In genomic region chr7:44896499-44896898, GRCm38 (mm10) we compare ENCODE assay signal across 8 mouse cellular contexts. TPM values are rescaled to one million over a fixed set of nuclear protein-coding genes. Genes with fewer than 3 reads are reported as not detected.
DNase-seq lines count a peak whose midpoint lies in the region; ATAC-seq and TF ChIP-seq lines count a peak whose summit lies in the region.

No protein-coding gene starts in this region.

- TF ChIP-seq EP300 in CH12.LX (IDR thresholded peaks at IDR 0.05; ENCODE audit: low read length) = no peak
- TF ChIP-seq EP300 in liver, embryonic 14.5 days (IDR thresholded peaks at IDR 0.05; ENCODE audit: low read depth) = no peak

- in situ Hi-C loops in CH12.LX (cut with MboI; ENCODE audit: low pct_ligation_motif_present, low pct_unique_long_range_greater_than_20kb, low sequenced_read_pairs) = no loop called here

- no peak for ATAC-seq in erythroblast, adult 5-6 weeks (replicated peaks; ENCODE audit: low FRiP score, poor library complexity, severe bottlenecking)
- ATAC-seq in heart, embryonic 11.5 days (replicated peaks; ENCODE audit: insufficient number of reproducible peaks, low FRiP score, low TSS enrichment) = no peak
- no peak for ATAC-seq in liver, embryonic 14.5 days (ENCODE audit: insufficient read depth)
- ATAC-seq in granulocyte monocyte progenitor cell, adult 5-6 weeks (replicated peaks; ENCODE audit: poor library complexity, severe bottlenecking) = no peak

- 43% methylated on average over 10 of the region's 10 CpGs for WGBS in heart, embryonic 11.5 days (ENCODE audit: insufficient replicate concordance)
- 42% methylated on average over 10 of the region's 10 CpGs for WGBS in liver, embryonic 14.5 days (ENCODE audit: insufficient replicate concordance)

- peak overlapping the region; percentile 53 for H3K4me2 ChIP-seq in CH12.LX (ENCODE audit: insufficient read depth, low read depth, poor library complexity, severe bottlenecking)
- peak overlapping the region; percentile 79 for H3K4me2 ChIP-seq in heart, embryonic 11.5 days
- H3K4me2 ChIP-seq in liver, embryonic 14.5 days (ENCODE audit: low read depth) = peak overlapping the region; percentile 60

- H3K79me2 ChIP-seq in CH12.LX (replicated peaks; ENCODE audit: control insufficient read depth, extremely low read depth, insufficient read depth, poor library complexity, severe bottlenecking) = peaks cover 6% of the 10 kb centered on the region

- peak; percentile 40 for DNase-seq in CH12.LX (ENCODE audit: extremely low read depth)
- no peak for DNase-seq in liver, embryonic 14.5 days (ENCODE audit: low read depth in 3 of 3, low spot score in 3 of 3)
- no peak for DNase-seq in embryo, embryonic 10.5 days (ENCODE audit: low spot score)
- no peak for DNase-seq in cerebellum, postnatal 4 days (ENCODE audit: low spot score in 2 of 2)

- no peaks in the 10 kb centered on the region for H3K27me3 ChIP-seq in erythroblast, embryonic 14.5 days (ENCODE audit: control insufficient read depth)
- H3K27me3 ChIP-seq in CH12.LX (replicated peaks) = no peaks in the 10 kb centered on the region
- no peaks in the 10 kb centered on the region for H3K27me3 ChIP-seq in heart, embryonic 11.5 days (ENCODE audit: control insufficient read depth, insufficient read depth, low read length)
- no peaks in the 10 kb centered on the region for H3K27me3 ChIP-seq in liver, embryonic 14.5 days (ENCODE audit: control insufficient read depth, insufficient read depth, low read length)

- H3K4me1 ChIP-seq in erythroblast, embryonic 14.5 days (ENCODE audit: control insufficient read depth) = peaks cover 83% of the 10 kb centered on the region
- H3K4me1 ChIP-seq in CH12.LX (ENCODE audit: control insufficient read depth in 1 of 2, insufficient read depth in 2 of 2) = peaks cover 9 to 39% of the 10 kb centered on the region in 2 experiments
- H3K4me1 ChIP-seq in heart, embryonic 11.5 days (ENCODE audit: control insufficient read depth, insufficient read depth, low read length) = peaks cover 19% of the 10 kb centered on the region
- H3K4me1 ChIP-seq in liver, embryonic 14.5 days (replicated peaks; ENCODE audit: control insufficient read depth in 2 of 2, insufficient read depth in 2 of 2, low read length in 1 of 2) = peaks cover 18 to 30% of the 10 kb centered on the region in 2 experiments

- no peak for TF ChIP-seq RAD21 in CH12.LX (IDR thresholded peaks at IDR 0.05; ENCODE audit: low read depth, low read length)

- no peak for TF ChIP-seq POLR2A in CH12.LX (IDR thresholded peaks at IDR 0.05; ENCODE audit: low read depth, low read length)

- H3K4me3 ChIP-seq in erythroblast, embryonic 14.5 days (replicated peaks) = peak overlapping the region; percentile 70
- H3K4me3 ChIP-seq in CH12.LX (replicated peaks in 1 of 3; ENCODE audit: low read depth in 2 of 3, low read length in 2 of 3, poor library complexity in 1 of 3) = peak overlapping the region; percentile 55 to 72 (median 61)
- peak overlapping the region; percentile 51 for H3K4me3 ChIP-seq in heart, embryonic 11.5 days (ENCODE audit: low read depth, low read length)
- peak overlapping the region; percentile 56 to 66 for H3K4me3 ChIP-seq in liver, embryonic 14.5 days (ENCODE audit: insufficient read depth in 1 of 2, low read depth in 2 of 2, low read length in 2 of 2)

- dilution Hi-C loops in CH12.LX (cut with MboI; ENCODE audit: extremely low pct_ligation_motif_present, extremely low pct_unique_long_range_greater_than_20kb, low sequenced_read_pairs) = no loop called here

- peaks cover 39% of the 10 kb centered on the region for H3K36me3 ChIP-seq in erythroblast, embryonic 14.5 days (ENCODE audit: control insufficient read depth)
- H3K36me3 ChIP-seq in CH12.LX (replicated peaks in 1 of 2; ENCODE audit: control insufficient read depth in 1 of 2, insufficient read depth in 1 of 2, low read length in 1 of 2) = peaks cover 25 to 36% of the 10 kb centered on the region in 2 experiments
- no peaks in the 10 kb centered on the region; the same call in 1 of the 2 replicates for H3K36me3 ChIP-seq in heart, embryonic 11.5 days (ENCODE audit: control insufficient read depth, insufficient read depth, low read length)
- H3K36me3 ChIP-seq in liver, embryonic 14.5 days (replicated peaks; ENCODE audit: control insufficient read depth, insufficient read depth, low read depth) = peaks cover 24% of the 10 kb centered on the region

- H3K27ac ChIP-seq in CH12.LX (ENCODE audit: insufficient read depth, low read depth) = no peak overlapping the region
- H3K27ac ChIP-seq in heart, embryonic 11.5 days (ENCODE audit: low read depth, low read length) = peak overlapping the region; percentile 72
- peak overlapping the region; percentile 21; the same call in 1 of the 2 replicates for H3K27ac ChIP-seq in liver, embryonic 14.5 days

- TF ChIP-seq CTCF in CH12.LX (conservative IDR thresholded peaks at IDR 0.05 in 1 of 2, IDR thresholded peaks at IDR 0.05 in 1 of 2; ENCODE audit: low read depth in 2 of 2, low read length in 2 of 2) = no peak
- TF ChIP-seq CTCF in liver, embryonic 14.5 days (IDR thresholded peaks at IDR 0.05; ENCODE audit: low read depth) = no peak

- peak overlapping the region; percentile 65 for H3K9ac ChIP-seq in CH12.LX (ENCODE audit: insufficient read depth, low read depth)
- H3K9ac ChIP-seq in heart, embryonic 11.5 days (ENCODE audit: low read depth, low read length) = peak overlapping the region; percentile 77
- H3K9ac ChIP-seq in liver, embryonic 14.5 days (replicated peaks) = peak overlapping the region; percentile 46

- H3K9me3 ChIP-seq in erythroblast, embryonic 14.5 days (ENCODE audit: control insufficient read depth, low read length) = no peaks in the 10 kb centered on the region
- no peaks in the 10 kb centered on the region for H3K9me3 ChIP-seq in CH12.LX (replicated peaks; ENCODE audit: low read length)
- no peaks in the 10 kb centered on the region for H3K9me3 ChIP-seq in heart, embryonic 11.5 days (replicated peaks; ENCODE audit: control insufficient read depth, low read length)
- H3K9me3 ChIP-seq in liver, embryonic 14.5 days (ENCODE audit: control insufficient read depth, low read length) = no peaks in the 10 kb centered on the region

RNA-seq across cellular contexts. Expression of gene Fuz, which starts 0.6 kb away (rescaled TPM):
- polyA plus RNA-seq in erythroblast, embryonic 14.5 days (2012) = 2.6 TPM in 2 replicates
- 1.3 TPM in 1 of 2 replicates, not detected in the other for total RNA-seq in erythroblast, adult 5-6 weeks (2015; ENCODE audit: low replicate concordance)
- 2.2 and 4.3 TPM in 2 replicates for total RNA-seq in erythroblast, adult 5-6 weeks (2017; ENCODE audit: low replicate concordance)
- total RNA-seq in CH12.LX (2012; rRNA removed) = 12.2 and 16.9 TPM in 2 replicates
- 16.1 and 16.7 TPM in 2 replicates for total RNA-seq in CH12.LX (2014; rRNA removed)
- 15.9 and 17.1 TPM in 2 replicates for polyA plus RNA-seq in CH12.LX (2012; ENCODE audit: insufficient read length, low read depth)
- polyA plus RNA-seq in heart, embryonic 11.5 days (2014; fragmentation: Nextera tagmentation; extraction: Ambion mirVana) = 12.2 and 12.8 TPM in 2 replicates
- 5.9 and 6.5 TPM in 2 replicates for polyA plus RNA-seq in liver, embryonic 14.5 days (2012; rRNA removed)
- polyA plus RNA-seq in liver, embryonic 14.5 days (2014; fragmentation: Nextera tagmentation; extraction: Ambion mirVana) = 5.0 and 5.5 TPM in 2 replicates
- total RNA-seq in granulocyte monocyte progenitor cell, adult 5-6 weeks (2014; fragmentation: Nextera tagmentation) = 13.6 TPM in 2 replicates
- 16.5 and 18.0 TPM in 2 replicates for total RNA-seq in granulocyte monocyte progenitor cell, adult 5-6 weeks (2017)

RNA-seq across cellular contexts. Expression of gene Med25, which starts 4.0 kb away (rescaled TPM):
- polyA plus RNA-seq in erythroblast, embryonic 14.5 days (2012) = 46.3 and 51.9 TPM in 2 replicates
- total RNA-seq in erythroblast, adult 5-6 weeks (2015; ENCODE audit: low replicate concordance) = 6.5 and 8.4 TPM in 2 replicates
- total RNA-seq in erythroblast, adult 5-6 weeks (2017; ENCODE audit: low replicate concordance) = 3.2 and 5.3 TPM in 2 replicates
- total RNA-seq in CH12.LX (2012; rRNA removed) (56.7 and 57.6 TPM in 2 replicates), CH12.LX (2014; rRNA removed) (18.4 and 20.8 TPM in 2 replicates)
- polyA plus RNA-seq in CH12.LX (2012; ENCODE audit: insufficient read length, low read depth) = 67.4 and 75.4 TPM in 2 replicates
- polyA plus RNA-seq in heart, embryonic 11.5 days (2014; fragmentation: Nextera tagmentation; extraction: Ambion mirVana) = 47.3 and 51.9 TPM in 2 replicates
- 29.3 and 35.1 TPM in 2 replicates for polyA plus RNA-seq in liver, embryonic 14.5 days (2012; rRNA removed)
- 24.2 and 27.1 TPM in 2 replicates for polyA plus RNA-seq in liver, embryonic 14.5 days (2014; fragmentation: Nextera tagmentation; extraction: Ambion mirVana)
- 26.7 and 51.2 TPM in 2 replicates for total RNA-seq in granulocyte monocyte progenitor cell, adult 5-6 weeks (2014; fragmentation: Nextera tagmentation)
- 9.2 and 15.6 TPM in 2 replicates for total RNA-seq in granulocyte monocyte progenitor cell, adult 5-6 weeks (2017)

RNA-seq across cellular contexts. Expression of gene Ptov1, which starts 26.9 kb away (rescaled TPM):
- 7.3 and 8.9 TPM in 2 replicates for polyA plus RNA-seq in erythroblast, embryonic 14.5 days (2012)
- 6.9 and 8.1 TPM in 2 replicates for total RNA-seq in erythroblast, adult 5-6 weeks (2015; ENCODE audit: low replicate concordance)
- 8.8 and 12.1 TPM in 2 replicates for total RNA-seq in erythroblast, adult 5-6 weeks (2017; ENCODE audit: low replicate concordance)
- total RNA-seq in CH12.LX (2012; rRNA removed) = 11.5 and 16.8 TPM in 2 replicates
- 5.7 and 7.8 TPM in 2 replicates for total RNA-seq in CH12.LX (2014; rRNA removed)
- 15.5 and 21.0 TPM in 2 replicates for polyA plus RNA-seq in CH12.LX (2012; ENCODE audit: insufficient read length, low read depth)
- polyA plus RNA-seq in heart, embryonic 11.5 days (2014; fragmentation: Nextera tagmentation; extraction: Ambion mirVana) = 205 and 218 TPM in 2 replicates
- 47.3 and 54.1 TPM in 2 replicates for polyA plus RNA-seq in liver, embryonic 14.5 days (2012; rRNA removed)
- polyA plus RNA-seq in liver, embryonic 14.5 days (2014; fragmentation: Nextera tagmentation; extraction: Ambion mirVana) = 35.0 and 42.1 TPM in 2 replicates
- 67.0 and 95.4 TPM in 2 replicates for total RNA-seq in granulocyte monocyte progenitor cell, adult 5-6 weeks (2014; fragmentation: Nextera tagmentation)
- total RNA-seq in granulocyte monocyte progenitor cell, adult 5-6 weeks (2017) = 24.4 and 32.1 TPM in 2 replicates

RNA-seq across cellular contexts. Expression of gene Ap2a1, which starts 32.8 kb away (rescaled TPM):
- 48.1 and 53.1 TPM in 2 replicates for polyA plus RNA-seq in erythroblast, embryonic 14.5 days (2012)
- total RNA-seq in erythroblast, adult 5-6 weeks (2015; ENCODE audit: low replicate concordance) = 29.4 and 43.1 TPM in 2 replicates
- total RNA-seq in erythroblast, adult 5-6 weeks (2017; ENCODE audit: low replicate concordance) = 27.5 and 36.0 TPM in 2 replicates
- total RNA-seq in CH12.LX (2012; rRNA removed) (53.4 and 61.1 TPM in 2 replicates), CH12.LX (2014; rRNA removed) (35.7 and 38.5 TPM in 2 replicates)
- 52.6 and 56.3 TPM in 2 replicates for polyA plus RNA-seq in CH12.LX (2012; ENCODE audit: insufficient read length, low read depth)
- polyA plus RNA-seq in heart, embryonic 11.5 days (2014; fragmentation: Nextera tagmentation; extraction: Ambion mirVana) = 69.1 and 77.3 TPM in 2 replicates
- 62.2 and 67.6 TPM in 2 replicates for polyA plus RNA-seq in liver, embryonic 14.5 days (2012; rRNA removed)
- 69.6 and 74.2 TPM in 2 replicates for polyA plus RNA-seq in liver, embryonic 14.5 days (2014; fragmentation: Nextera tagmentation; extraction: Ambion mirVana)
- 40.8 and 84.2 TPM in 2 replicates for total RNA-seq in granulocyte monocyte progenitor cell, adult 5-6 weeks (2014; fragmentation: Nextera tagmentation)
- 28.6 and 30.1 TPM in 2 replicates for total RNA-seq in granulocyte monocyte progenitor cell, adult 5-6 weeks (2017)

RNA-seq across cellular contexts. Expression of gene Pnkp, which starts 39.6 kb away (rescaled TPM):
- 4.5 and 5.5 TPM in 2 replicates for polyA plus RNA-seq in erythroblast, embryonic 14.5 days (2012)
- total RNA-seq in erythroblast, adult 5-6 weeks (2015; ENCODE audit: low replicate concordance) = 17.3 and 43.3 TPM in 2 replicates
- 26.8 and 32.5 TPM in 2 replicates for total RNA-seq in erythroblast, adult 5-6 weeks (2017; ENCODE audit: low replicate concordance)
- total RNA-seq in CH12.LX (2012; rRNA removed) (35.9 and 41.6 TPM in 2 replicates), CH12.LX (2014; rRNA removed) (14.8 and 15.3 TPM in 2 replicates)
- 20.7 and 22.2 TPM in 2 replicates for polyA plus RNA-seq in CH12.LX (2012; ENCODE audit: insufficient read length, low read depth)
- polyA plus RNA-seq in heart, embryonic 11.5 days (2014; fragmentation: Nextera tagmentation; extraction: Ambion mirVana) = 18.9 and 19.2 TPM in 2 replicates
- 12.7 and 14.3 TPM in 2 replicates for polyA plus RNA-seq in liver, embryonic 14.5 days (2012; rRNA removed)
- polyA plus RNA-seq in liver, embryonic 14.5 days (2014; fragmentation: Nextera tagmentation; extraction: Ambion mirVana) = 15.6 and 17.0 TPM in 2 replicates
- 61.3 and 65.7 TPM in 2 replicates for total RNA-seq in granulocyte monocyte progenitor cell, adult 5-6 weeks (2014; fragmentation: Nextera tagmentation)
- total RNA-seq in granulocyte monocyte progenitor cell, adult 5-6 weeks (2017) = 51.0 and 79.6 TPM in 2 replicates
